Comparison of ENCODE assay signal across 17 mouse cellular contexts in genomic region chr14:25631481-25631880, GRCm38 (mm10).
DNase-seq lines count a peak whose midpoint lies in the region; ATAC-seq and TF ChIP-seq lines count a peak whose summit lies in the region.
"Had no signal": no experiment of that assay in that cellular context is flagged by ENCODE, and none has a peak within 500 bp of the region (broad histone marks: within the 10 kb centered on the region; RNA-seq: fewer than 3 reads in every experiment).

No protein-coding gene starts in this region.

- H3K4me2 ChIP-seq in heart, embryonic 11.5 days = no peak overlapping the region
- H3K4me2 ChIP-seq in kidney, embryonic 16.5 days (replicated peaks; ENCODE audit: low read depth, low read length) = no peak overlapping the region
- H3K4me2 ChIP-seq: embryonic facial prominence, embryonic 13.5 days; liver, embryonic 15.5 days had no signal

- no peak overlapping the region for H3K27ac ChIP-seq in heart, embryonic 11.5 days (ENCODE audit: low read depth, low read length)
- H3K27ac ChIP-seq in kidney, adult 2 months (ENCODE audit: insufficient read depth, low read depth, low read length) = no peak overlapping the region
- no peak overlapping the region for H3K27ac ChIP-seq in kidney, embryonic 16.5 days (ENCODE audit: low read length)
- H3K27ac ChIP-seq: embryonic facial prominence, embryonic 13.5 days; liver, embryonic 15.5 days; midbrain, embryonic 10.5 days had no signal

- TF ChIP-seq POLR2A in kidney, adult 2 months (IDR thresholded peaks at IDR 0.05; ENCODE audit: low read depth, low read length) = no peak

- H3K9ac ChIP-seq in heart, embryonic 11.5 days (ENCODE audit: low read depth, low read length) = 0 out of 2 replicates have a peak overlapping the region, but pooled peaks have one; percentile 4
- H3K9ac ChIP-seq in kidney, embryonic 16.5 days (replicated peaks; ENCODE audit: low read length) = no peak overlapping the region
- H3K9ac ChIP-seq: embryonic facial prominence, embryonic 13.5 days; liver, embryonic 15.5 days had no signal

- 90% methylated on average over 6 of the region's 6 CpGs for WGBS in heart, embryonic 11.5 days (ENCODE audit: insufficient replicate concordance)
- WGBS in kidney, adult 2 months = 72% methylated on average over 6 of the region's 6 CpGs
- 83% methylated on average over 6 of the region's 6 CpGs for WGBS in kidney, embryonic 16.5 days

- H3K4me3 ChIP-seq in heart, embryonic 11.5 days (ENCODE audit: low read depth, low read length) = no peak overlapping the region
- H3K4me3 ChIP-seq in kidney, adult 2 months (ENCODE audit: insufficient read depth, low read depth, low read length) = no peak overlapping the region
- H3K4me3 ChIP-seq in kidney, embryonic 16.5 days (ENCODE audit: low read length) = no peak overlapping the region
- H3K4me3 ChIP-seq: embryonic facial prominence, embryonic 13.5 days; gastrocnemius, adult 2 months; liver, embryonic 15.5 days; midbrain, embryonic 10.5 days had no signal

- peaks cover 4% of the 10 kb centered on the region for H3K36me3 ChIP-seq in heart, embryonic 11.5 days (ENCODE audit: control insufficient read depth, insufficient read depth, low read length)
- H3K36me3 ChIP-seq in kidney, adult 2 months (ENCODE audit: control insufficient read depth, insufficient read depth, low read length) = no peaks in the 10 kb centered on the region
- peaks cover 9% of the 10 kb centered on the region for H3K36me3 ChIP-seq in kidney, embryonic 16.5 days (ENCODE audit: insufficient read depth, low read length)

- peak; percentile 38 to 56 for DNase-seq in adrenal gland, adult (ENCODE audit: inconsistent age in 2 of 2, low spot score in 1 of 2)
- DNase-seq in adrenal gland, adult 2 months = no peak
- no peak for DNase-seq in heart, adult 11 months
- peak; percentile 40 for DNase-seq in kidney, adult 2 months
- peak; percentile 82 for DNase-seq in cerebellum, adult 9-11 months
- no peak for DNase-seq in lung, postnatal 10 days
- DNase-seq: adrenal gland, adult 8-10 months; gastrocnemius, adult 2 months; kidney, adult 18-20 months; layer of hippocampus, adult 9-11 months; retina, postnatal 1 day; thymus, adult 2 months had no signal

- no peak for TF ChIP-seq CTCF in kidney, adult 2 months (conservative IDR thresholded peaks at IDR 0.05; ENCODE audit: insufficient read depth, insufficient read length, low read depth, low read length)

- no peaks in the 10 kb centered on the region for H3K27me3 ChIP-seq in heart, embryonic 11.5 days (ENCODE audit: control insufficient read depth, insufficient read depth, low read length)
- no peaks in the 10 kb centered on the region for H3K27me3 ChIP-seq in kidney, adult 2 months (replicated peaks; ENCODE audit: control insufficient read depth, insufficient read depth, low read length)
- H3K27me3 ChIP-seq in kidney, embryonic 16.5 days (ENCODE audit: insufficient read depth, low read length) = no peaks in the 10 kb centered on the region
- H3K27me3 ChIP-seq: embryonic facial prominence, embryonic 13.5 days; liver, embryonic 15.5 days had no signal

- H3K9me3 ChIP-seq in heart, embryonic 11.5 days (replicated peaks; ENCODE audit: control insufficient read depth, low read length) = no peaks in the 10 kb centered on the region
- H3K9me3 ChIP-seq in kidney, embryonic 16.5 days (ENCODE audit: low read length) = no peaks in the 10 kb centered on the region
- H3K9me3 ChIP-seq: embryonic facial prominence, embryonic 13.5 days; liver, embryonic 15.5 days; midbrain, embryonic 10.5 days had no signal

- no peak for ATAC-seq in heart, embryonic 11.5 days (replicated peaks; ENCODE audit: insufficient number of reproducible peaks, low FRiP score, low TSS enrichment)
- no peak for ATAC-seq in kidney, embryonic 16.5 days (ENCODE audit: low FRiP score, low TSS enrichment)

- peaks cover 91% of the 10 kb centered on the region for H3K4me1 ChIP-seq in heart, embryonic 11.5 days (ENCODE audit: control insufficient read depth, insufficient read depth, low read length)
- 0 out of 2 replicates have a peak, but pooled peaks cover 8% of the 10 kb centered on the region for H3K4me1 ChIP-seq in kidney, adult 2 months (ENCODE audit: control insufficient read depth, insufficient read depth, low read length)
- peaks cover 42% of the 10 kb centered on the region for H3K4me1 ChIP-seq in kidney, embryonic 16.5 days (ENCODE audit: insufficient read depth, low read length)

Comparison
In these comparisons a context has a peak if more than half of its experiments do, and no peak if none do; other contexts are left out.
1. DNase-seq: peak in adrenal gland, adult (2 of 2), kidney, adult 2 months (single experiment) and cerebellum, adult 9-11 months (single experiment); none in adrenal gland, adult 2 months (single experiment), heart, adult 11 months (single experiment) and lung, postnatal 10 days (single experiment).